Mouse (Mus musculus) thymus, adult 2 months (tissue): Measurements from ENCODE around the gene Slc7a7.

ENCODE experiments used
- CTCF ChIP-seq: fragments of 200-500 bp; IDR thresholded peaks from 2 replicates; pipeline ENCODE4 v1.5.1; 2012; ENCODE audit warnings: mild to moderate bottlenecking, control low read depth, low read length, moderate library complexity, borderline replicate concordance; ENCODE audit not compliant: control insufficient read depth, poor library complexity, insufficient read depth; ENCODE audit errors: extremely low read depth
- POLR2A ChIP-seq: fragments of 200-500 bp; IDR thresholded peaks from 2 replicates; pipeline ENCODE4 v1.6.1; 2012; ENCODE audit warnings: mild to moderate bottlenecking, low read length, control low read depth, moderate library complexity; ENCODE audit not compliant: control insufficient read depth, poor library complexity, insufficient read depth; ENCODE audit errors: extremely low read depth

- no peak for TF ChIP-seq CTCF
- TF ChIP-seq POLR2A: no peak
These were observed 25.6 kb upstream of the Slc7a7 start for GRCm38 (mm10) chr14:54443196-54443595.
